Mouse (Mus musculus): Measurements from ENCODE around the gene Anapc15. TPM values are rescaled to one million over a fixed set of nuclear protein-coding genes. Genes with fewer than 3 reads are reported as not detected.
"Not testable (repeated sequence)": the region's sequence is repeated elsewhere in the genome, so short reads cannot be mapped to it uniquely, and the experiment has no call there.

The Anapc15 gene
- polyA plus RNA-seq, 1 experiment: 63.5 TPM

DNA sequence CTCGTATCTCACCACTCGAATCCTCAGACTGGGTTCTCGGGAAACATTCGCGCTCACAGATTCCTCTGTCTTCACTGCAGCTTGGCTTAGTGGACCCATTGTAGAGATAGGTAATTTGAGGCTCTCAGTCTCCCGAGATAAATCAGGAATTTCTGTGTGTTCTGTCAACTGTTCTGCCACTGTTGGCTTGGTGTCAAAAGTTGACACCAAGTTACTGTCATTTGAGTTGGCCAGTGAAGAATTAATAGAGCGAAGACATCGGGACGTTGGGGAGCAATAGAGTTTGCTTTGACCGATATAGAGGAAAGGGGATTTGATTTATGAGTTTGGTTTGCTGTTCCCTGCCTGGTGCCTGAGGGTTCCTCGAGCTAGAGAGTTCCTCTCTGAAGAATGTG lies 42.8 kb downstream of the Anapc15 start, which contains the start of gene Tomt:
Gene Tomt (minus strand): TSS at position 73 of the 395 bp plus-strand sequence.
- peak within 1 kb of the TSS; percentile 27 for H3K4me3 ChIP-seq (ENCODE audit: insufficient read depth, low read length)
- peaks cover 5% of the 10 kb centered on the region for H3K4me1 ChIP-seq (ENCODE audit: control insufficient read depth, insufficient read depth, low read length)
- peak within 1 kb of the TSS; percentile 77 for H3K27ac ChIP-seq (ENCODE audit: insufficient read depth, low read length)
- TF ChIP-seq CTCF (IDR thresholded peaks at IDR 0.05; ENCODE audit: extremely low read depth, insufficient read depth, low read length): no peak
- TF ChIP-seq POLR2A (IDR thresholded peaks at IDR 0.05; ENCODE audit: extremely low read depth, insufficient read depth, low read length): no peak

DNA sequence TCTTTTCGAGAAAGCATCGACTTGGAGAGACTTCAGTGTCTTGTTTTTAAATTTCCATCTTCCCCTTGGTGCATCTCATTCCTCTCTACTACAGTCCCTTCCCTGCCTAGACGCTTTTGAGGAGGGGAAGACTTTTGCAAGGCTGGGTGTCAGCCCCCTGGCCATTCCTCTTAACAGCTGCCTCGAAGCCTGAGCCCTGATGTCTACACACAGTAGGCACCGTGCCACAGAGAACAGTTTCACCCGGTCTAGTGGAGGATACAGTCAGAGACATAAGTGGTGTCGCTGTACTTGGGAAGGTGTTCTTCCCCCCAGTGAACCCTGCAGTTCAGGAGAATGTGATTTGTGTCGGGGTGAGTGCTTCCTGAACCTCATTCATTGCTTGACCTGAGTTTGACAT lies 43.2 kb downstream of the Anapc15 start:
- Histone ChIP-seq H3K4me3 (ENCODE audit: insufficient read depth, low read length) (peak overlapping the region; percentile 27), H3K4me1 (ENCODE audit: control insufficient read depth, insufficient read depth, low read length) (peaks cover 5% of the 10 kb centered on the region), H3K27ac (ENCODE audit: insufficient read depth, low read length) (no peak overlapping the region)
- no peak for TF ChIP-seq POLR2A (IDR thresholded peaks at IDR 0.05; ENCODE audit: extremely low read depth, insufficient read depth, low read length)
- no peak for TF ChIP-seq CTCF (IDR thresholded peaks at IDR 0.05; ENCODE audit: extremely low read depth, insufficient read depth, low read length)

DNA sequence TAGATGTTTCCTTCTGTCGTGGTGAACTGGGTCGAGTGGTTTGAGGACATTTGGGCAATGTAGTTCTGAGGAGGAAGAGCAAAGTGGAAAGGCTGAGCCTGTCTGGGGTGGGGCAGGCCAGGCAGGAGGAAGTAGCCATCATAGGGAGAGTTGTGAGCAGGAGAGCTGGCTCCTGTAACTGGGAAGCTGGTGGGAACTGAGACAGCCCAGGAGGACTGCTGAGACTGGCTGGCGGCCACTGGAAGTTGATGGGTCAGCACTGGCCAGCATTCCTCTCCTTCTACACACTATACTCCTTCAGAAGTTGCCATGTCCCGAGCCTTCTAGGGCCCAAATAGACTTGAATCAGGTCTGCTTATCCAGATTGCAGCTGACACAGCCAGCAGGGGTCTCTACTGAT lies 44.9 kb downstream of the Anapc15 start:
- Histone ChIP-seq H3K4me1 (ENCODE audit: control insufficient read depth, insufficient read depth, low read length) (peaks cover 5% of the 10 kb centered on the region), H3K27ac (ENCODE audit: insufficient read depth, low read length) (no peak overlapping the region), H3K4me3 (ENCODE audit: insufficient read depth, low read length) (no peak overlapping the region)
- TF ChIP-seq POLR2A (IDR thresholded peaks at IDR 0.05; ENCODE audit: extremely low read depth, insufficient read depth, low read length) (no peak), CTCF (IDR thresholded peaks at IDR 0.05; ENCODE audit: extremely low read depth, insufficient read depth, low read length) (no peak)

DNA sequence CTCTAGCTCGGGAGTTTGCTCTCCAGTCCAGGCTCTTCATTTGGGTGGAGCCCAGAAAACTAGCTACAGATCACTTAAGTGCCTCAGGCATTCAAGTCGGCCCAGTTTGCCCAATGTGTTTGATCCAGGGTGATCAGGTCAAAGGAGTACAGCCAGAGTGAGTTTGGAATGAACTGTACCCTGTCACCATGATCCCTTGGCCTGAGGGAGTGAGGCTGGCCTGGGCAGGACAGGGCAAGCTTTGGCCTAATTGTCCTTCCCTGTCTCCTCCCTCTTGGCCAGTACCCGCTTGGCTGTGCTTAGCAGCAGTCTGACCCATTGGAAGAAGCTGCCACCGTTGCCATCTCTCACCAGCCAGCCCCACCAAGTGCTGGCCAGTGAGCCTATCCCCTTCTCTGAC lies 46.6 kb downstream of the Anapc15 start:
- TF ChIP-seq POLR2A (IDR thresholded peaks at IDR 0.05; ENCODE audit: extremely low read depth, insufficient read depth, low read length): no peak
- no peak for TF ChIP-seq CTCF (IDR thresholded peaks at IDR 0.05; ENCODE audit: extremely low read depth, insufficient read depth, low read length)
- H3K4me3 ChIP-seq (ENCODE audit: insufficient read depth, low read length): no peak overlapping the region
- H3K4me1 ChIP-seq (ENCODE audit: control insufficient read depth, insufficient read depth, low read length): peaks cover 5% of the 10 kb centered on the region
- no peak overlapping the region for H3K27ac ChIP-seq (ENCODE audit: insufficient read depth, low read length)

DNA sequence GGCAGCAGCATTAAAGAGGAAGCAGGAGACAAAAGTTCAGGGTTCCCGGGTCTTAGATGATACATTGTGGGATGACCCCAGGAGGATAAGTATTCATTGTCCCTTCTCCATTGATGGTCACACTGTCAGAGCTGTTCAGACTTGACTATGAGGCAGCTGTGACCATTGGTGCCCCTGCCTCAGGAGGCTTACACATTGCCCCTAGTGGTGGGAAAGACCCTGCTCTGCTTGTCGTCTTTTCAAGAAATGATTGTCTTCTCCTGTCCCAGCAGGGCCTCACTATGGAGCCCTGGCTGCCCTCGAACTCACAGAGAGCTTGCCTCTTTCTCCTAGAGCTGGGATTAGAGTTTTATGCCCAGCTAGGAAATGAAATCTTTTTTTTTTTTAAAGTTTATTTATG lies 48.5 kb downstream of the Anapc15 start:
- TF ChIP-seq CTCF (IDR thresholded peaks at IDR 0.05; ENCODE audit: extremely low read depth, insufficient read depth, low read length) (no peak), POLR2A (IDR thresholded peaks at IDR 0.05; ENCODE audit: extremely low read depth, insufficient read depth, low read length) (no peak)
- no peak overlapping the region for H3K27ac ChIP-seq (ENCODE audit: insufficient read depth, low read length)
- H3K4me3 ChIP-seq (ENCODE audit: insufficient read depth, low read length): no peak overlapping the region
- 0 out of 2 replicates have a peak, but pooled peaks cover 1% of the 10 kb centered on the region for H3K4me1 ChIP-seq (ENCODE audit: control insufficient read depth, insufficient read depth, low read length)

DNA sequence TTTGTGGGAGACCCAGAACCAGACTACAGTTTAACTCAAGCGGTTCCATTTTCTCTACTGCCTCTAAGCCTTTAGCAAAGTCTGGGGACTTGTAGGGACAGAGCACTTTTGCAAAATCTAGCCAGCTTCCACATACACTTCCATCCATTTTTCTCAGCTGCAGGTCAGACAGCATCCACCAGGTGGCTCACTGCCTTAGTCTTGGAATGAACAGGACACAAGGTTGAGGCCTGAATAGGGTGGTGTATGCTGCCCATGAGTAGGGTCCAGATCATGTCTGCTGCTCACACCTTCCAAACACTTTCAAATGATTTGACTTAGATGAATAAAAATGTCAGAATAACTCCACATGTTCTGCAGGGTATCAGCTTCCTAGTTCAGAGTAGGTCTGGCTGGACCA lies 54.6 kb downstream of the Anapc15 start:
- Histone ChIP-seq H3K27ac (ENCODE audit: insufficient read depth, low read length) (no peak overlapping the region), H3K4me1 (ENCODE audit: control insufficient read depth, insufficient read depth, low read length) (no peaks in the 10 kb centered on the region), H3K4me3 (ENCODE audit: insufficient read depth, low read length) (no peak overlapping the region)
- TF ChIP-seq POLR2A (IDR thresholded peaks at IDR 0.05; ENCODE audit: extremely low read depth, insufficient read depth, low read length) (no peak), CTCF (IDR thresholded peaks at IDR 0.05; ENCODE audit: extremely low read depth, insufficient read depth, low read length) (peak; percentile 90)

DNA sequence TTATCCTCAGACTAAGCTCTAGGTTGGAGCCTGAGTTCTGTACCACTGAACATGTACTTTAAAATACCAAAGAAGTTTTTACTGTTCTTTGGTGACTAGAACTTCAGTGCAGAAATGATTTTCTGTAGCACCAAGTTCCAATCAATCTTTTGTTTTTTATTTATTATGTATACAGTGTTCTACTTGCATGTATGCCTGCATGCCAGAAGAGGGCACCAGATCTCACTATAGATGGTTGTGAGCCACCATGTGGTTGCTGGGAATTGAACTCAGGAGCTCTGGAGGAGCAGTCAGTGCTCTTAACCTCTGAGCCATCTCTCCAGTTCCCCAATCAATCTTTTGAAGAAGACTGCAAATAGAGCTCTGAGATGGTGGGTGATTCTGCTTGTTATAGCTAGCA lies 62.4 kb downstream of the Anapc15 start:
- H3K4me1 ChIP-seq (ENCODE audit: control insufficient read depth, insufficient read depth, low read length); H3K4me3 ChIP-seq (ENCODE audit: insufficient read depth, low read length); H3K27ac ChIP-seq (ENCODE audit: insufficient read depth, low read length): not testable (repeated sequence)

DNA sequence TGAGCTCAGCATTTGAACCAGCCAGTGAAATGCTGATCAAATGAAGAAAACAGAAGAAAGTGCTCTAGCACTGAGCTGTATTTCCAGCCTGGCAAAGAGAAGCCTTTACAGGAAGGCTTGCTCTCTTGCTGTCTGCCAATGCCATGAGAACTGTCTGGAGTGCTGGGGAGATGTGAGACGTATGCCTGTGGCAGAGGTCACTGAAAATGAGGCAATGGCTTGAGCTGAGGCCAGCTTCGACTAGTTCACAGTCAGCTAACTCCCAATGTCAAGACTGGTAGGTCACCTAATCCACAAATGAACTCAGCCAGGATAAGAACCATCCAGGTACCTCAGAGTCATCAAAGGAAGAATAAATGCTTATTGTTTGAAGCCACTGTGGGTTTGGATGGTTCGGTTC lies 64.6 kb downstream of the Anapc15 start:
- H3K4me1 ChIP-seq (ENCODE audit: control insufficient read depth, insufficient read depth, low read length): no peaks in the 10 kb centered on the region
- TF ChIP-seq POLR2A (IDR thresholded peaks at IDR 0.05; ENCODE audit: extremely low read depth, insufficient read depth, low read length): no peak
- no peak for TF ChIP-seq CTCF (IDR thresholded peaks at IDR 0.05; ENCODE audit: extremely low read depth, insufficient read depth, low read length)
- H3K4me3 ChIP-seq (ENCODE audit: insufficient read depth, low read length): no peak overlapping the region
- no peak overlapping the region for H3K27ac ChIP-seq (ENCODE audit: insufficient read depth, low read length)

DNA sequence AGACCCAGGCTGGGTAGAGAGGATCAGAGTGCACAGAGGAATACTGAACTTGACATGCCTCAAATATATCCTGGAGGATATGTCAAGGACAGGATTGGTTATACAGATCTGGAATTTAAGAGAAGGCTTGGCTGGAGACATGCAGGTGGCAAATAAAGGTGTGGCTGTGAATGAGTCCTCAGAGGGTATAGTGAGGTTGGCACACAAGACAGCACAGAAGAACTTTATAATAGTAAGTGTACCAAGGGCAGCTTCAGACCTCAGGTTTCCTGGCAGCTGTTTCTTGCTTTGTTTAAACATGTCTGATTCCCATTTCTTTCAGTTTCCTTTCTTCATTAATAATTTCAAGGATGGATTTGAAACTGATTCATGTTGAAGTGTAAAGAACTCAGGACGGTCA lies 69.0 kb downstream of the Anapc15 start:
- Histone ChIP-seq H3K4me3 (ENCODE audit: insufficient read depth, low read length) (peak overlapping the region; percentile 57; the same call in 1 of the 2 replicates), H3K4me1 (ENCODE audit: control insufficient read depth, insufficient read depth, low read length) (peaks cover 1% of the 10 kb centered on the region), H3K27ac (ENCODE audit: insufficient read depth, low read length) (no peak overlapping the region)
- TF ChIP-seq POLR2A (IDR thresholded peaks at IDR 0.05; ENCODE audit: extremely low read depth, insufficient read depth, low read length) (no peak), CTCF (IDR thresholded peaks at IDR 0.05; ENCODE audit: extremely low read depth, insufficient read depth, low read length) (no peak)

DNA sequence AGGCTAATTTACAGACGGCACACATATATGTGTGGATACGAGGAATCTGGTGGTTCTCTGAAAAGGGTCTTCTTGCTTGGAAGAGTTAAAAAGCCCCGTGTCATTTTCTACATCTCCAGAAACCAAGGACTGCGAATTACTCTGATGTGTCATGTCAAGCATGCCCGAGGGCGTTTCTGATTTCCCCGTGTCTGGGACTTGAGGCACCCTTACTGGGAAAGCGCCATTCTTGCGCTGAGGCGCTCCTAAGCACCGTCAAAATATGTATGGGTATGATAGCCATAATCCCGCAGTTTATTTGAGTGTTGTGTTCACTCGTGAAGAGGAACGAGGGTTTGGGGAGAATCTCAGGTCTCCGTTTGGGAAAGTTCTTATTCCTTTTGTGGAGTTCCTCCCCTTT lies 69.8 kb downstream of the Anapc15 start:
- TF ChIP-seq CTCF (IDR thresholded peaks at IDR 0.05; ENCODE audit: extremely low read depth, insufficient read depth, low read length) (no peak), POLR2A (IDR thresholded peaks at IDR 0.05; ENCODE audit: extremely low read depth, insufficient read depth, low read length) (no peak)
- peaks cover 1% of the 10 kb centered on the region for H3K4me1 ChIP-seq (ENCODE audit: control insufficient read depth, insufficient read depth, low read length)
- peak overlapping the region; percentile 57 for H3K4me3 ChIP-seq (ENCODE audit: insufficient read depth, low read length)
- no peak overlapping the region for H3K27ac ChIP-seq (ENCODE audit: insufficient read depth, low read length)
